Mouse (Mus musculus) lung, postnatal 0 days (tissue): ENCODE data around the gene Ngdn.

Source experiments
- CTCF ChIP-seq: IDR thresholded peaks from 2 replicates; pipeline ENCODE4 v1.5.1; 2016; ENCODE audit warnings: antibody characterized with exemption, mild to moderate bottlenecking
- EP300 ChIP-seq: IDR thresholded peaks from 2 replicates; pipeline ENCODE4 v1.6.1; 2016; ENCODE audit warnings: antibody characterized with exemption, mild to moderate bottlenecking, control low read depth

DNA sequence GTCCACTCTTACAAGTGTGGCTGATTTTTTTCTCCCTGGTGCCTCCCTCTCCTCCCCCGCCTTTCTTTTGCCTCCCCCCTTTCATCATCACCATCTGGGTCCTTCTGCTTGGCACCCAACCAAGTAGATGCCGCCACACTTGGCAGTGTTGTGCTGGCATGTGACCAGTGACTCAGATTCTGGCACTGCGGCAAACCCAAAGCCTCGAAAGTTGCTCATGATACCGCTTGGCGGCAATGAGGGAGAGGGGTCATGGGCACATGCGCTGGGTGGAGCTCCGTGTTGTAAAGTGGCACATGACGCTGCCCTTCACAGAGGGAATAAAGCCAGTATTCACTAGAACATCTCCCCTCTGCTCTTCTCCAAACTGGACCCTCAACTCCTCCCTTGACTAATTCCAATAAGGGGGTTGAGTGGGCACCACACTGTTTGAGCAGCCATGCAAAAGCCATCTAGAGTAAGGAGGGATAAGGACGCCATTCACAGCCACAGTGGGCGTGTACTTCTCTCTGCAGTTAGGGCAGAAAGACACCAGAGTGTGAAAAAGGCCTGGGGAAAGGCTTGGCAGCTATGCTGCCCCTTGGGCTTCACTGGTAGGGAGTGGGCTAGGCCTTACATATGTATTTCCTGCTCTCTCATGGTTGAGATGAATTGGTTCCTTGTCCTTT is 40.0 kb downstream of the Ngdn start:
- TF ChIP-seq CTCF (no peak), EP300 (no peak)
